Mouse (Mus musculus): Measurements from ENCODE around the gene Cfap20. TPM values are rescaled to one million over a fixed set of nuclear protein-coding genes. Genes with fewer than 3 reads are reported as not detected.
"Not testable (repeated sequence)": the region's sequence is repeated elsewhere in the genome, so short reads cannot be mapped to it uniquely, and the experiment has no call there.

Cfap20 gene
- total RNA-seq, 2 experiments from 2014 or later = 6.5 TPM

DNA sequence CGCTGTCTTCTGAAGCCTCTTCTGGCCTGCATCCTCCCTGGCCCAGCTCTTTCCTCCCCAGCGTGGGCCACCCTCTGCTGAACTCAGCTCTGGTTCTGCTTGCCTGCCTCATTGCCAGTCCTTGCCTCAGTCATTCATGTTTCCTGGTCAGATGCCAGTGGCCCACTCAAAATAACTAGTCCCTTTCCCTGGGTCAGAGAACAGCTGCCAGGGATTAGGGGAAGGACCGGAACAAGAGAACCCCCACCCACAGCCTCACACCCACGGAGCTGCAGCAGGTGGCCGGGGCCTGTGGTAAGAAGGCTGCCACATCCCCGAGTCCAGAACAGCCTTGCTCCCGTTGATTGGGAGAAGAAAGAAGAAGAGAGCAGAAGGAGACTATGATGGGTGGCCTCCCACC lies 33.6 kb downstream of the Cfap20 start:
- no peak overlapping the region for H3K27ac ChIP-seq
- TF ChIP-seq CTCF (IDR thresholded peaks at IDR 0.05) = no peak
- intact Hi-C loops (cut with DNase I) = no loop called here
- no peak for DNase-seq
- no peak overlapping the region for H3K4me3 ChIP-seq

DNA sequence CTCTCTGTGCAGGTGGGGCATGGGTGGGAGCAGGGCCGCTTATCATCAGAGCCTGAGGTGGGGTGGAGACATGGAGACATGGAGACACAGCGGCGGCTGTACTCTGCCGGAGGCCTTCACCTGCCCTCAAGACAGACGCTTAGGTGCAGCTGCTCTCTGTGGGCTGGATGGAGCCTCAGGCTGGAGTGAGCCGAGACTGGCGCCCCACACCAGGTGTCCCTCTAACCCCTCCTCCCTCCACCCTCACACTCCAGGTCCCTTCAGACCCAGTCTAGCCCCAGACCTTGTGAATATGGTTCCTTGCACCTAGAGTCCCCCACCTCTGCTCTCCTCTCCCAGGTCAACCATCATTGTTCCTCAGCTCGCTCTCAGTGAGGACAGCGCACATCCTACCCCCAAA lies 35.5 kb downstream of the Cfap20 start:
- no peak for TF ChIP-seq CTCF (IDR thresholded peaks at IDR 0.05)
- no peak for DNase-seq
- Histone ChIP-seq H3K27ac (no peak overlapping the region), H3K4me3 (no peak overlapping the region)
- intact Hi-C loops (cut with DNase I) = no loop called here

DNA sequence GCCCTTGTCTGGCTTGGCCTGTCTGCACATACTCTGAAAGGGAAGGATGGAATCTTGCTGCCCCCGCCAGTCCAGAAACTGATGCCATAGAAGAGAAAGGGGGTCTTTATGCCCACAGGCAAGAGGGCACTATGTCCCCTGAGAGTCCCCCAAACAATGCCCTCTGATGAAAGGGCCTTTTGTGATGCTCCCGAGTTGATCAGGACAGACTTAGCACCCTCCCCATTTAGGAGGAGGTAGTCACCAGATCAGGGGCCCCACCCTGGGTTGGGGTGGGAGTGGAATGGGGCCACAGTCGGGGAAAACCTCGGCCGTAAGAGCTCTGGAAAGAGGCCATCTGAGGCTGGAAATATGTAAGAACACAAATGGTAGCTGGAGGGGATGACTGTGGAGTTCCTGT lies 37.5 kb downstream of the Cfap20 start:
- no peak for TF ChIP-seq CTCF (IDR thresholded peaks at IDR 0.05)
- H3K4me3 ChIP-seq = no peak overlapping the region
- no peak for DNase-seq
- H3K27ac ChIP-seq = peak overlapping the region; percentile 61
- intact Hi-C loops (cut with DNase I) = no loop called here

DNA sequence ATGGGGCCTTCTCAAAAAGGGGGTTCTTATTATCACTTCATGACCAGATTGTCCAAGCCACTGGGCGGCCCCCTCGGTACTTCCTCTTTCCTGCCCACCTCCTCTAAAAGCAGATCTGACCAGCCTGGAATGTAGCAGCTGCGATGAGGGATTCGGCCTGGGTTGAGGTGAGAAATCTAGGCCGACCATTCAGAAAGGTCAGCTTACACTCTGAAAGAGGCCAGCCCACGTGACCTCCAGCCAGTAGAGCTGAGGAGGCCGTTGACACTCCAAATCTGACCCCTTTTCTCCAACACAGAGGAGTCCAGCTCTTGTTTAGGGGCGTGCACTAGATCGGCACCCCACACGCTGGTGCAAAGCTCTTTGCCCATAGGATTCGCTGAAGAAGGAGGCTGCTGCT lies 37.9 kb downstream of the Cfap20 start:
- TF ChIP-seq CTCF (IDR thresholded peaks at IDR 0.05) = no peak
- DNase-seq = peak; percentile 43
- no peak overlapping the region for H3K4me3 ChIP-seq
- H3K27ac ChIP-seq = peak overlapping the region; percentile 61
- intact Hi-C loops (cut with DNase I) = no loop called here

DNA sequence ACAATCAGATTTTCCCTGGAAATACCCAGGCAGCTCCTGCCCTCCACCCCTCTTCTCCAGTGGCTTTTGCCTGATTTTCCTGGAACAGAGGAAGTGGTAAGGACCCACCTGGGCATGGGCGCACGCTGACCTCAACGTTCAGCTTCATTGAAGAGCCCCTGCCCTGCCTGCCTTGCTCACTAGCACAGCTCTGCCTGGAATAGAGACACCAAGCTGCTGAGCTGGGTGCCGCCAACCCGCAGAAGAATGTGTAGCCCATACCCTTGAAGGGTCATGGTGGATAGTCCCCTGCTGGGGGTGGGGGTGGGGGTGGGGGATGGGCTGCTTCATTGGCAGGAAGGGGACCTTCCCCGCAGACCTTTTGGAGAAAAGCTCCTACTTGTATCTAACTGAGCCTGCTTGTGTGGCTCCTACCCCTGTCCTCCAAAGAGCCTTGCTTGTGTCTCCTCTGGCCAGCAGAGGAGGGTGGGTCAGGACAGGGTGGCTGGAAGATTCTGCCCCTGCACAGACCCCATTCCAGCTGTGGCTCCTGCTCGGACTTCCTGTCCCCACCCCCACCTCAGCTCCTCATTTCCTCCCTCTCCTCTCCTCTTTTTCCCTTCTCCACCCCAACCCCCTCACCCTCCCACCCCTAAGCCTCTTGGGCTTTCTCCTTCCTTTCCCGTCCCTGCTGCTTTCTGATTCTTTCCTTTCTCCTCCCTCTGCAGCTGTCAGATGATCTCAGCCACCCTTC lies 39.3 kb downstream of the Cfap20 start:
- no peak for TF ChIP-seq CTCF (IDR thresholded peaks at IDR 0.05)
- intact Hi-C loops (cut with DNase I) = no loop called here
- DNase-seq = no peak
- Histone ChIP-seq H3K27ac (peak overlapping the region; percentile 53), H3K4me3 (no peak overlapping the region)

DNA sequence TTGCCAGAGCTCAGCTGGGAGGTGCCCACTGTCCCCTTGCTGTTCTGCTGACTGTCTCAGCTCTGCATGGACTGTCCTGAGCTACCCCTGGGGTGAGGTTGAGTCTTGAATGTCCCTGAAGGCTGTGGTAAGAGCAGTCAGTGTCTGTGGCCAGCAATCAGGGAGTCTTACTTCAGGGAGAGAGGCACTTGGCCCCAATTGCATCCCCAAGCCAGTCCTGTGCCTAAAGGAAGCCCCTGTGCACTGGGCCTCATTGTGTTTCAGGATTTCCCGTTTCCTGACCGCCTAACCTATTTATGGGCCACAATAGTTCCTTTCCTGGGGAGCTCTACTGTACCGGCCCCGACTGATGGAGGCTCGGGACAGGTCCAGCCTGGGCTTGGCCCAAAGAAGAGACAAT lies 42.1 kb downstream of the Cfap20 start:
- intact Hi-C loops (cut with DNase I) = no loop called here
- no peak for DNase-seq
- 0 out of 2 replicates have a peak overlapping the region, but pooled peaks have one; percentile 17 for H3K4me3 ChIP-seq

DNA sequence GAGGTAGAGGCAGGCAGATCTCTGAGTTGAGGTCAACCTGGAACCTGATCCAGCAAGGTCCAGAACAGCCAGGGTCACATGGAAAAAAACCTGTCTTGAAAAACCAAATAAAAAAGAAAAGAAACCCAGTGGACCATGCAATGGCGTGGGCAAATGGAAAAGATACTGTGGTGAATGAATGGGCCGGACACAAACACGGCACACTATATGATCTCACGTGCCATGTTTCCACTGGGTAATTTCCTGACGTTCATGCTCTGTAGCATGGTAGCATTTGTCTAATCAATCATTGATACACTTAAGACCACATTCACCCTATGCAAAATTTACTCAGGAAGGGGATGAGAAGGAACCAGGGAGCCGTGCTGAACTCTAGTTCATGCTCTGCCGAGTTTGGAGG lies 43.6 kb downstream of the Cfap20 start:
- no peak for TF ChIP-seq CTCF (IDR thresholded peaks at IDR 0.05)
- intact Hi-C loops (cut with DNase I) = no loop called here
- DNase-seq = no peak
- H3K4me3 ChIP-seq = no peak overlapping the region
- H3K27ac ChIP-seq = no peak overlapping the region

More for the DNA sequence above, 42.1 kb downstream of the Cfap20 start:
- TF ChIP-seq CTCF (IDR thresholded peaks at IDR 0.05) = no peak
- H3K27ac ChIP-seq = peak overlapping the region; percentile 78

DNA sequence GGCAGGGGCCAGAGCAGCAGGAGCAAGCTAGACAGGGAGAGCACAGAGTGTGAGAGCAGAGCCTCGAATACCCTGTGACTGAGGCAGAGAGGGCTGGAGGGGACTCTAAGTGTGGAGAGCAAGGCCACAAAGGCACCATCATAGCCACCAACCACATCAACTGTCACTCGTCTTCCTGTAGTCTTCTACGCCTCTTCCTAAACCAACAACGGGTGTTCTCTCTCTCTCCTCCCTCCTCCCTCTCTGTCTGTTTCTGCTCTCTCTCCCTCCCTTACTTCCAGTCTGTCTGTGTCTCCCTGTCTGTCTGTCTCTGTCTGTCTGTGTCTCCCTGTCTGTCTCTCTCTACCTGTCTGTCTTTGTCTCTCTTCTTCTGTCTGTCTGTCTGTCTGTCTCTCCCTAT lies 44.4 kb downstream of the Cfap20 start:
- no peak for DNase-seq
- TF ChIP-seq CTCF (IDR thresholded peaks at IDR 0.05) = no peak
- no peak overlapping the region for H3K4me3 ChIP-seq
- intact Hi-C loops (cut with DNase I) = no loop called here
- no peak overlapping the region for H3K27ac ChIP-seq

DNA sequence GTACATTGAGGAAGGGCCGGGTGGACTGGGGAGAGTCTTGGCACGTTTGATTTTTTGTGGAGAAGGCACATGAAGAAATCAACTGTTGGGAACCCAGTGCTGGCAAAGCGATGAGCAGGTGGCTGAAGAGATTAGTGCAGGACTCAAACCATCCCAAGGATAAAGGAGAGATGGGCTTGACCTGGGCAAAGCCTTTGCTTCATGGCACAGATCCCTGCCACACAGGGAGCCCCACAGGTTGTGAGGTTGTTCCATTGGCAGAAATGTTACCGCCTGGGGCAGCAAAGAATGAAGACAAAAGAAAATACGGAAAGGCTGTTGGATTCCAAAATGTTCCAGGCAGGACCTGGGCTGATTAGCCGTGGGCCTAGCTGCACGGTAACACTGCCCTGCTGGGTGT lies 46.7 kb downstream of the Cfap20 start:
- no peak for TF ChIP-seq CTCF (IDR thresholded peaks at IDR 0.05)
- intact Hi-C loops (cut with DNase I) = no loop called here
- DNase-seq = no peak
- no peak overlapping the region for H3K4me3 ChIP-seq
- no peak overlapping the region for H3K27ac ChIP-seq

DNA sequence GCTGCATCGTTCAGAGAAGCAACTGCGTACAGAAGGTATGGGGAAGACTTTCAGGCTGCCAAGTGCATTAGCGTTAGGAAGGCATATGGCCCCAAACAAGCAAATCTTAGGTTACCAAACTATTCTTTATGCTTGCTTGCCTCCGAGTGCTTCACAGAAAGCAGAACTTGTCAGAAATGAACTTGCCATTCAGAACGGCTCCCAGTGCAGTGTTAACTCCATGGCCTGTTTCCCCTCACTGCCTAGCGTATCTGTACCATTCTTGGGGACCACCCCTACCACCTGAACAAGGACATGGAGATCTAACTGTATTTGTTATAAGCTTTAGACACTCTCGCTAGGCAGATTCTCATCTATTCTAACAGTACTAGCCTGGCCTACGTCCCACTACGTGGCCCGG lies 47.4 kb downstream of the Cfap20 start:
- intact Hi-C loops (cut with DNase I) = no loop called here
- TF ChIP-seq CTCF (IDR thresholded peaks at IDR 0.05) = no peak
- Histone ChIP-seq H3K27ac (no peak overlapping the region), H3K4me3 (no peak overlapping the region)
- no peak for DNase-seq

DNA sequence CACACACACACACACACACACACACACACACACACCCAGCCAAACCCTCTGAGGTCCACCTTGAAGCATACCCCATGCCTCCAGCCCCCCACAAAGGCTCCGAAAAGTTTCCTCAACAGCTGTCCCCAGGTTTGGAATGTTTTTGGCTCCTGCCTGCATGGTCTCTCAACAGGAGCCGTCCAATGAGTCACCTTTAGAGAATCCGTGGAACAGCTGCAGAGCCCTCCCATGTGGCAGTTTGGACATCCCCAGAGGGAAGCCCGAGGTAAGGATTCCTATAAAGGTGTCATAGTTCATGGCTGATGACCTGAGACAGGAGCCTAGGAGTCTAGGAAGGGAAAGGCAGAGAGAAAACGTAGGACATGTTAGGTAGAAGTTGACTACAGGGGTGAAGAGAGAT lies 48.6 kb downstream of the Cfap20 start:
- no peak for TF ChIP-seq CTCF (IDR thresholded peaks at IDR 0.05)
- no peak for DNase-seq
- H3K27ac ChIP-seq = no peak overlapping the region
- intact Hi-C loops (cut with DNase I) = no loop called here
- H3K4me3 ChIP-seq = no peak overlapping the region

DNA sequence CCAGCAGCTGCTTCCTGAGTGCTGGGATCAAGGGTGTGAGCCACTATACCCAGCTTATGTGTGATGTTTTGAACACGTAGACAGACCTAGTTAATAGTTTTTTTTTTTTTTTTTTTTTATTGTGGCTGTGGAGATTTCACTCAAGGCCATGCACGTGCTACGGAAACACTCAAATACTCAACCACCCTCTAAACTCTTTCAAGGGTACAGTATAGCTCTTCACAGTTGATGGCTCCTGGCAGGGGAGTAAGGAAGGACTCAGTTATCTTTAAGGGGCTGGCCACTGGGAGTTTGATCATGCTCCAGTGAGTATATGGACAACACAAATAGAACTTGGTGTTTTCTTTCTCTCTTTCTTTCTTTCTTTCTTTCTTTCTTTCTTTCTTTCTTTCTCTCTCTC lies 50.2 kb downstream of the Cfap20 start:
- intact Hi-C loops (cut with DNase I) = no loop called here
- Histone ChIP-seq H3K27ac (no peak overlapping the region), H3K4me3 (no peak overlapping the region)
- no peak for TF ChIP-seq CTCF (IDR thresholded peaks at IDR 0.05)
- no peak for DNase-seq

DNA sequence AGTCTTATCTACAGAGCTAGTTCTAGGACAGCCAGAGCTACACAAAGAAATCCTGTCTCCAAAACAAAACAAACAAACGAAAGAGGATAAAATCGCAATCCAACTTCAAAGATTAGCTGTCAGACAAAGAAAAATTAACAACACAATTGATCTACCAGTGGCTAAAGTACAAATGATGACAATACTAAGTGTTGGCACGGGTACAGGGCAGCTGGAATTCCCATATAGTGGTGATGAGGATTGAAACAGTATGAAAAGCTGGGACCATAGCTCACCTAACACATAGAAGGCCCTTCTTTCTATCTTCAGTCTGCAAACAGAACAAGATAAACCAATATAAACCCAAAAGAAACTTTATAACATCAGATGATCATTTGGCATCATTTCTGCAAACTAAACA lies 53.1 kb downstream of the Cfap20 start:
- DNase-seq = no peak
- no peak for TF ChIP-seq CTCF (IDR thresholded peaks at IDR 0.05)
- H3K4me3 ChIP-seq = no peak overlapping the region
- peak overlapping the region; percentile 66 for H3K27ac ChIP-seq
- intact Hi-C loops (cut with DNase I) = no loop called here

DNA sequence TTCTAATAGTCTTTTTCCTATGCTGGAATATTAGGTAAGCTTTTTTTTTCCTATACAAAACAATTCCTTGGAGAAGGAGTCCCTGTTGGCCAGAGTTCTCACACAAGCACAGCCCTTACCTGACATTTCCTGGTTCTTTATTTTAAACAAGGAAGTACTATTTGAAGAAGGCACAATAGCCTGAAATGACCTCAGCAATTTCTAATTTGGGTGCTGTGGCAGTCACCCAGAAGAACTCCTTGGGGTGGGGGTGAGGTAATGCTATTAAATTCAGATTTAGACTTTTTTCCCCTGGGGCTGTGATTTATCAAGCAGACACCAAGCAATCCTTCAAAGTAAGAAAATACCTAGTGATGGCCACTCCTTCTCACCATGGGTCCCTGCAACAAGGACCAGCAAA lies 53.7 kb downstream of the Cfap20 start:
- DNase-seq = no peak
- Histone ChIP-seq H3K27ac (peak overlapping the region; percentile 66), H3K4me3 (no peak overlapping the region)
- TF ChIP-seq CTCF (IDR thresholded peaks at IDR 0.05) = no peak
- intact Hi-C loops (cut with DNase I) = no loop called here

DNA sequence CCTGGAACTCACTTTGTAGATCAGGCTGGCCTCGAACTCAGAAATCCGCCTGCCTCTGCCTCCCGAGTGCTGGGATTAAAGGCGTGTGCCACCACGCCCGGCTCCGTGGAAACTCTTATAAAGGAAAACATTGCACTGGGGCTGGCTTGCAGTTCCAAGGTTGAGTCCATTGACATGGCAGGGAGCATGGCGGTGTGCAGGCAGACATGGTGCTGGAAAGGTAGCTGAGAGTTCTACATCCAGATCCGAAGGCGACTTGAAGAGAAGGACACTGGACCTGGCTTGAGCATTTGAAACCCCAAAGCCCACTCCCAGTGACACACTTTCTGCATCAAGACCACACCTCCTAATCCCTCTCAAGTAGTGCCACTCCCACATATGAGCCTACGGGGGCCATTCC lies 55.7 kb downstream of the Cfap20 start:
- H3K27ac ChIP-seq = 0 out of 2 replicates have a peak overlapping the region, but pooled peaks have one; percentile 4
- DNase-seq; intact Hi-C loops (cut with DNase I); H3K4me3 ChIP-seq: not testable (repeated sequence)

Data from gastrocnemius, adult 2 months (tissue).